Mouse (Mus musculus) lung, embryonic 14.5 days (tissue): ENCODE measurements around the gene 4930524J08Rik. TPM values are rescaled to one million over a fixed set of nuclear protein-coding genes. Genes with fewer than 3 reads are reported as not detected.
A peak's percentile ranks its signal among the peaks of the same experiment; 100 is the strongest.

Source experiments
- ATAC-seq: fragments of 200-750 bp; cut with Nextera tagmentation; 2 replicates; pipeline ENCODE4 v1.8.0; 2017; ENCODE audit warnings: mild to moderate bottlenecking, moderate TSS enrichment, moderate library complexity; ENCODE audit not compliant: insufficient read depth
- DNase-seq: peaks from one replicate; pipeline ENCODE4 v3.0.0-alpha.2; 2015
- H3K27ac ChIP-seq: fragments of 300-500 bp; sonication (generic); 2 replicates; pipeline ENCODE4 v1.5.1; 2014; ENCODE audit warnings: low read depth, mild to moderate bottlenecking, moderate library complexity
- H3K27me3 ChIP-seq: fragments of 300-500 bp; sonication (generic); 2 replicates; pipeline ENCODE4 v1.6.1; 2014; ENCODE audit warnings: low read length, control low read depth; ENCODE audit not compliant: insufficient read depth
- H3K36me3 ChIP-seq: fragments of 300-500 bp; sonication (generic); 2 replicates; pipeline ENCODE4 v1.6.1; 2014; ENCODE audit warnings: control low read depth; ENCODE audit not compliant: insufficient read depth
- H3K4me1 ChIP-seq: fragments of 300-500 bp; sonication (generic); 2 replicates; pipeline ENCODE4 v1.6.1; 2014; ENCODE audit warnings: antibody characterized with exemption, control low read depth; ENCODE audit not compliant: insufficient read depth
- H3K4me2 ChIP-seq: fragments of 300-500 bp; sonication (generic); 2 replicates; pipeline ENCODE4 v1.6.1; 2014; ENCODE audit warnings: mild to moderate bottlenecking
- H3K4me3 ChIP-seq: fragments of 300-500 bp; sonication (generic); 2 replicates; pipeline ENCODE4 v1.5.1; 2014; ENCODE audit warnings: low read depth, low read length
- H3K9ac ChIP-seq: fragments of 300-500 bp; sonication (generic); 2 replicates; pipeline ENCODE4 v1.6.1; 2014
- H3K9me3 ChIP-seq: fragments of 300-500 bp; sonication (generic); 2 replicates; pipeline ENCODE4 v1.6.1; 2016; ENCODE audit warnings: low read depth, low read length, control low read depth
- CTCF ChIP-seq: IDR thresholded peaks from 2 replicates; pipeline ENCODE4 v1.5.1; 2016; ENCODE audit warnings: antibody characterized with exemption, low read depth
- WGBS: fragments of 180-500 bp; shearing (Covaris S2); extraction: QIAGEN DNeasy Blood & Tissue Kit; methylation state at CpG from one replicate; pipeline ENCODE4 v1.1.7; 2014; 5-methylcytosine and 5-hydroxymethylcytosine counted together
- polyA plus RNA-seq: library from polyadenylated mRNA; unstranded; fragments of >200 nt; fragmentation: Nextera tagmentation; extraction: Ambion mirVana; gene quantifications from 2 replicates; pipeline ENCODE4 v1.2.1, GENCODE M21; 2014

Gene 4930524J08Rik
- polyA plus RNA-seq, 1 experiment from 2014 or later = 3.0 TPM

DNA sequence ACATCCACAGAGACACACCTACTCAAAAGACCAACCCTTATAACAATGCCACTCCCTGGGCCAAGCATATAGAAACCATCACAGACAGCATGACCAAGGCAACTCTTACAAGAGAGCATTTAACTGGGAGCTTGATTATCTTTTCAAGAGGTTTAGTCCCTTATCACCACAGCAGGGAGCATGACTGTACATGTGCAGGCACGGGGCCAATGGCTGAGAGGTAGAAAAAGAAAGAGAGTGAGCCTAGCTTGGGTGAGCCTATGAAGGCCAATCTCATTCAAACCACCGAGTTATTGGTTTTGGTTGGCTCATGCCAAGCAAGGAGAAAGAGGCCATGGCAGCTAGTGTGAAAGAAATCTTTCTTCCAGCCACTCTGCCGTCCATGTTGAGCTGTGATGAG is 26.6 kb downstream of the 4930524J08Rik start:
- Histone ChIP-seq H3K9me3 (no peaks in the 10 kb centered on the region), H3K27me3 (no peaks in the 10 kb centered on the region), H3K27ac (no peak overlapping the region), H3K4me2 (no peak overlapping the region), H3K36me3 (no peaks in the 10 kb centered on the region), H3K9ac (no peak overlapping the region), H3K4me3 (no peak overlapping the region), H3K4me1 (no peaks in the 10 kb centered on the region)
- no peak for ATAC-seq
- DNase-seq = no peak
- 57% methylated on average over 3 of the region's 3 CpGs for WGBS
- TF ChIP-seq CTCF = no peak

- no peak overlapping the region for H3K27ac ChIP-seq
- H3K27me3 ChIP-seq = no peaks in the 10 kb centered on the region
- ATAC-seq (no peak), DNase-seq (no peak)
- no peaks in the 10 kb centered on the region for H3K9me3 ChIP-seq
- no peaks in the 10 kb centered on the region for H3K36me3 ChIP-seq
- TF ChIP-seq CTCF = no peak
- H3K4me1 ChIP-seq = no peaks in the 10 kb centered on the region
- no peak overlapping the region for H3K4me2 ChIP-seq
- H3K9ac ChIP-seq = no peak overlapping the region
- 73% methylated on average over 6 of the region's 6 CpGs for WGBS
- no peak overlapping the region for H3K4me3 ChIP-seq
These were observed 27.0 kb downstream of the 4930524J08Rik start for GRCm38 (mm10) chr5:100005896-100006295.

- no peak for ATAC-seq
- Histone ChIP-seq H3K4me1 (no peaks in the 10 kb centered on the region), H3K27ac (no peak overlapping the region), H3K4me3 (no peak overlapping the region), H3K27me3 (no peaks in the 10 kb centered on the region), H3K9me3 (no peaks in the 10 kb centered on the region), H3K36me3 (no peaks in the 10 kb centered on the region), H3K9ac (no peak overlapping the region), H3K4me2 (no peak overlapping the region)
- no peak for DNase-seq
- WGBS = 78% methylated on average over 4 of the region's 4 CpGs
- no peak for TF ChIP-seq CTCF
These were observed 27.6 kb downstream of the 4930524J08Rik start for GRCm38 (mm10) chr5:100006324-100007039.

DNA sequence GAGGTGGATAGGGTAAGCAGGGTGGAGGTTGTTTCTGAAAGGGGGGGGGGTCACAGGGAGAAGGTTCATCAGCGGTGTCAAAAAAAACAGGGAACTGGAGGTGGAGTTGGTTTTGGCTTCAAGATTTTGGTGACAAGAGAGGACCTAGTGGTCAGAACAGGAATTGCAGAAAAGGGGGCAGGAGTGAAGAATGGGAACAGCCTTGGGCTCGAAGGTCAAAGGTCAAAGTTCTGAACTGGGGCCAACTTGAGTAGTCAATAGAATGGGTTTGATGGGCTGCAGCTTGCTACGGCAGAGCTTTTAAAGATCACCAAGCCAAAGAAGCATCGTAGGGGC is 28.1 kb downstream of the 4930524J08Rik start:
- Histone ChIP-seq H3K9ac (no peak overlapping the region), H3K9me3 (no peaks in the 10 kb centered on the region), H3K27ac (no peak overlapping the region), H3K4me3 (no peak overlapping the region), H3K36me3 (no peaks in the 10 kb centered on the region), H3K4me1 (no peaks in the 10 kb centered on the region), H3K4me2 (no peak overlapping the region), H3K27me3 (no peaks in the 10 kb centered on the region)
- peak; percentile 40 for TF ChIP-seq CTCF
- ATAC-seq (no peak), DNase-seq (peak; percentile 38)
- 80% methylated on average over 4 of the region's 4 CpGs for WGBS

- Histone ChIP-seq H3K4me1 (no peaks in the 10 kb centered on the region), H3K4me2 (no peak overlapping the region), H3K9me3 (no peaks in the 10 kb centered on the region), H3K36me3 (no peaks in the 10 kb centered on the region), H3K9ac (no peak overlapping the region), H3K27ac (no peak overlapping the region), H3K27me3 (no peaks in the 10 kb centered on the region), H3K4me3 (no peak overlapping the region)
- no peak for DNase-seq
- TF ChIP-seq CTCF = peak; percentile 9; the same call in 1 of the 2 replicates
- 47% methylated on average over 3 of the region's 3 CpGs for whole genome bisulfite sequencing
- ATAC-seq = no peak
These were observed 29.6 kb downstream of the 4930524J08Rik start for GRCm38 (mm10) chr5:100008485-100008884.

GRCm38 (mm10) chr5:100012599-100012998 is 33.7 kb downstream of the 4930524J08Rik start:
- no peak overlapping the region for H3K27ac ChIP-seq
- DNase-seq = no peak
- H3K4me2 ChIP-seq = no peak overlapping the region
- 52% methylated on average over 9 of the region's 9 CpGs for WGBS
- no peak for ATAC-seq
- no peaks in the 10 kb centered on the region for H3K4me1 ChIP-seq
- no peak overlapping the region for H3K9ac ChIP-seq
- H3K9me3 ChIP-seq = no peaks in the 10 kb centered on the region
- no peak for TF ChIP-seq CTCF
- H3K36me3 ChIP-seq = no peaks in the 10 kb centered on the region
- H3K27me3 ChIP-seq = no peaks in the 10 kb centered on the region
- no peak overlapping the region for H3K4me3 ChIP-seq

DNA sequence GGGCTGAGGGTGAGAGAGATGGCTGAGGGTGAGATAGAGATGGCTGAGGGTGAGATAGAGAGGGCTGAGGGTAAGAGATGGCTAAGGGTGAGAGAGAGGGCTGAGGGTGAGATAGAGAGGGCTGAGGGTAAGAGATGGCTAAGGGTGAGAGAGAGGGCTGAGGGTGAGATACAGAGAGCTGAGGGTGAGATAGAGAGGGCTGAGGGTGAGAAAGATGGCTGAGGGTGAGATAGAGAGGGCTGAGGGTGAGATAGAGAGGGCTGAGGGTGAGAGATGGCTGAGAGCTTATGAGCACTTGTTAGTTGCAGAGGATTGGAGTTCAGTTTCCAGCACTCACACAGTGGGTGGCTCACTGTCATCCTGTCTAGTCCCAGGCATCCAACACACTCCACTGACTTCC is 41.2 kb downstream of the 4930524J08Rik start:
- H3K9ac ChIP-seq = no peak overlapping the region
- no peaks in the 10 kb centered on the region for H3K27me3 ChIP-seq
- no peak for ATAC-seq
- no peak overlapping the region for H3K27ac ChIP-seq
- no peaks in the 10 kb centered on the region for H3K9me3 ChIP-seq
- H3K4me2 ChIP-seq = no peak overlapping the region
- no peaks in the 10 kb centered on the region for H3K4me1 ChIP-seq
- no peak overlapping the region for H3K4me3 ChIP-seq
- TF ChIP-seq CTCF = no peak
- H3K36me3 ChIP-seq = no peaks in the 10 kb centered on the region
- no peak for DNase-seq
